Mouse (Mus musculus): ENCODE measurements around the gene Ticam1. TPM values are rescaled to one million over a fixed set of nuclear protein-coding genes. Genes with fewer than 3 reads are reported as not detected.

Gene Ticam1
- total RNA-seq, 2 experiments from 2014 or later = 2.6 to 4.6 TPM

- ATAC-seq (replicated peaks; ENCODE audit: low FRiP score, poor library complexity, severe bottlenecking) = no peak
These were observed 43.2 kb downstream of the Ticam1 start for GRCm38 (mm10) chr17:56233389-56233788.

DNA sequence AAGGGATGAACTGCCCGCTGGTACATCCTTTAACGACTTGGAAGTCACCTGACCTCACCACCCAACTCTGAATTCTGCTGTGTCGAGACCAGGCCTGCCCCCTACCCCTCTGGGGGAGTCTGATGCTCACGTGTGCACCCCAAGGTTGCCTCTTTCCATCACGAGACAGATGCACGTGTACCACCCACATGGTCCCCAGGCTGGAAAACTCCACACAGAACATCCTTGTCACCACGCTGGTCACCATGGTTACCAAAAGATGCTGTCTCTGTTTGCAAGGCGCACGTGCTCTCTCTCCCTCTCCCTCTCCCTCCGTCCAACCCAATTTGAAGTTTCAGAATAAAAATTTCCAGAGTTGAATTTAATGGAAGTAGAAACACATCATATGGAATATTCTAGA, 46.6 kb downstream of the Ticam1 start:
- ATAC-seq (replicated peaks; ENCODE audit: low FRiP score, poor library complexity, severe bottlenecking) = no peak

- no peak for ATAC-seq (replicated peaks; ENCODE audit: low FRiP score, poor library complexity, severe bottlenecking)
These were observed 50.0 kb downstream of the Ticam1 start for GRCm38 (mm10) chr17:56226566-56226965.

DNA sequence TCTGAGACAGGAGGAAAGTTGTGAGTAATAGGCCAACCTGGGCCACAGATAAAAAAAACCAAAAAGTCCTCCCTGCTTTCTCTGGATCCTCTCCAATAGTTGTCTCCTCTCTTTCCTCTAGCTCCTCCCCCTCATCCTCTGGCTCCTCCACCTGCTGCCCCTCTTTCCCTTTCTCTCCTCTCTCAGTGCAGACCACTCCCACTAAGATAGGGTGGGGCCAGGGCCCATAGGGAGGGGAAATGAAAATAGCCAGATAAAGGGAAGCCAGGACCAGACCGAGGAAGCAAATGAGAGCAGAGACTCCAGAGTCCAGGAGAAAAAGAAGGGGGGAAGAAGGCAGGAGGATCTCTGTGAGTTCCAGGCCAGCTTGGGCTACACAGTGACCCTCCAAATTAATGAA, 51.7 kb downstream of the Ticam1 start:
- ATAC-seq (replicated peaks; ENCODE audit: low FRiP score, poor library complexity, severe bottlenecking) = no peak

GRCm38 (mm10) chr17:56219805-56220204, 56.8 kb downstream of the Ticam1 start:
- no peak for ATAC-seq (replicated peaks; ENCODE audit: low FRiP score, poor library complexity, severe bottlenecking)

Other genes starting within 250 kb of the Ticam1 start
- 14.4 and 14.7 TPM in 2 replicates for gene Sh3gl1, start 240.2 kb downstream of the Ticam1 start, total RNA-seq (2015; ENCODE audit: low replicate concordance)
- gene Sh3gl1, start 240.2 kb downstream of the Ticam1 start, total RNA-seq (2017; ENCODE audit: low replicate concordance) = 27.6 and 28.1 TPM in 2 replicates
- 26.4 and 28.1 TPM in 2 replicates for gene Chaf1a, start 236.3 kb downstream of the Ticam1 start, total RNA-seq (2015; ENCODE audit: low replicate concordance)
- gene Chaf1a, start 236.3 kb downstream of the Ticam1 start, total RNA-seq (2017; ENCODE audit: low replicate concordance) = 32.6 and 39.0 TPM in 2 replicates
- gene Ubxn6, start 201.8 kb downstream of the Ticam1 start, total RNA-seq (2015; ENCODE audit: low replicate concordance) = 4.7 and 8.4 TPM in 2 replicates
- 1.9 and 5.6 TPM in 2 replicates for gene Ubxn6, start 201.8 kb downstream of the Ticam1 start, total RNA-seq (2017; ENCODE audit: low replicate concordance)
- 36.5 and 71.4 TPM in 2 replicates for gene Hdgfl2, start 197.2 kb downstream of the Ticam1 start, total RNA-seq (2015; ENCODE audit: low replicate concordance)
- 125 and 144 TPM in 2 replicates for gene Hdgfl2, start 197.2 kb downstream of the Ticam1 start, total RNA-seq (2017; ENCODE audit: low replicate concordance)
- not detected in 2 replicates for gene Plin4, start 167.0 kb downstream of the Ticam1 start, total RNA-seq (2015; ENCODE audit: low replicate concordance)
- not detected in 2 replicates for gene Plin4, start 167.0 kb downstream of the Ticam1 start, total RNA-seq (2017; ENCODE audit: low replicate concordance)
- gene Plin5, start 159.2 kb downstream of the Ticam1 start, total RNA-seq (2015; ENCODE audit: low replicate concordance) = not detected in 2 replicates
- gene Plin5, start 159.2 kb downstream of the Ticam1 start, total RNA-seq (2017; ENCODE audit: low replicate concordance) = not detected in 2 replicates
- gene Lrg1, start 154.8 kb downstream of the Ticam1 start, total RNA-seq (2015; ENCODE audit: low replicate concordance) = 1.7 and 8.6 TPM in 2 replicates
- gene Lrg1, start 154.8 kb downstream of the Ticam1 start, total RNA-seq (2017; ENCODE audit: low replicate concordance) = 3.9 and 6.9 TPM in 2 replicates
- 1.4 TPM in 1 of 2 replicates, not detected in the other for gene Sema6b, start 136.4 kb downstream of the Ticam1 start, total RNA-seq (2015; ENCODE audit: low replicate concordance)
- gene Sema6b, start 136.4 kb downstream of the Ticam1 start, total RNA-seq (2017; ENCODE audit: low replicate concordance) = 0.83 TPM in 1 of 2 replicates, not detected in the other
- 1.3 and 1.4 TPM in 2 replicates for gene Tnfaip8l1, start 114.3 kb downstream of the Ticam1 start, total RNA-seq (2015; ENCODE audit: low replicate concordance)
- gene Tnfaip8l1, start 114.3 kb downstream of the Ticam1 start, total RNA-seq (2017; ENCODE audit: low replicate concordance) = 0.26 and 1.6 TPM in 2 replicates
- gene Mydgf, start 92.9 kb downstream of the Ticam1 start, total RNA-seq (2015; ENCODE audit: low replicate concordance) = 9.6 and 11.2 TPM in 2 replicates
- 5.6 and 6.8 TPM in 2 replicates for gene Mydgf, start 92.9 kb downstream of the Ticam1 start, total RNA-seq (2017; ENCODE audit: low replicate concordance)
- gene Dpp9, start 57.9 kb downstream of the Ticam1 start, total RNA-seq (2015; ENCODE audit: low replicate concordance) = 5.8 and 11.7 TPM in 2 replicates
- 6.5 and 8.9 TPM in 2 replicates for gene Dpp9, start 57.9 kb downstream of the Ticam1 start, total RNA-seq (2017; ENCODE audit: low replicate concordance)
- gene Fem1a, start 20.0 kb downstream of the Ticam1 start, total RNA-seq (2015; ENCODE audit: low replicate concordance) = 7.2 and 8.4 TPM in 2 replicates
- gene Fem1a, start 20.0 kb downstream of the Ticam1 start, total RNA-seq (2017; ENCODE audit: low replicate concordance) = 5.7 and 7.6 TPM in 2 replicates
- gene Plin3, start 16.1 kb upstream of the Ticam1 start, total RNA-seq (2015; ENCODE audit: low replicate concordance) = 2.2 and 2.5 TPM in 2 replicates
- 5.6 and 6.7 TPM in 2 replicates for gene Plin3, start 16.1 kb upstream of the Ticam1 start, total RNA-seq (2017; ENCODE audit: low replicate concordance)
- gene Arrdc5, start 23.5 kb upstream of the Ticam1 start, total RNA-seq (2015; ENCODE audit: low replicate concordance) = not detected in 2 replicates
- gene Arrdc5, start 23.5 kb upstream of the Ticam1 start, total RNA-seq (2017; ENCODE audit: low replicate concordance) = not detected in 2 replicates
- 86.9 and 122 TPM in 2 replicates for gene Uhrf1, start 26.5 kb upstream of the Ticam1 start, total RNA-seq (2015; ENCODE audit: low replicate concordance)
- 178 and 179 TPM in 2 replicates for gene Uhrf1, start 26.5 kb upstream of the Ticam1 start, total RNA-seq (2017; ENCODE audit: low replicate concordance)
- 3.4 and 18.0 TPM in 2 replicates for gene Kdm4b, start 49.3 kb upstream of the Ticam1 start, total RNA-seq (2015; ENCODE audit: low replicate concordance)
- gene Kdm4b, start 49.3 kb upstream of the Ticam1 start, total RNA-seq (2017; ENCODE audit: low replicate concordance) = 3.4 and 8.5 TPM in 2 replicates
- 7.9 and 10.9 TPM in 2 replicates for gene Ptprs, start 199.7 kb upstream of the Ticam1 start, total RNA-seq (2015; ENCODE audit: low replicate concordance)
- gene Ptprs, start 199.7 kb upstream of the Ticam1 start, total RNA-seq (2017; ENCODE audit: low replicate concordance) = 2.1 and 4.7 TPM in 2 replicates
- not detected in 2 replicates for gene Znrf4, start 235.6 kb upstream of the Ticam1 start, total RNA-seq (2015; ENCODE audit: low replicate concordance)
- not detected in 2 replicates for gene Znrf4, start 235.6 kb upstream of the Ticam1 start, total RNA-seq (2017; ENCODE audit: low replicate concordance)